Mouse (Mus musculus): Measurements from ENCODE around the gene Gnb3. TPM values are rescaled to one million over a fixed set of nuclear protein-coding genes. Genes with fewer than 3 reads are reported as not detected.
"Not testable (repeated sequence)": the region's sequence is repeated elsewhere in the genome, so short reads cannot be mapped to it uniquely, and the experiment has no call there.

Gene Gnb3
- total and polyA plus RNA-seq, 2 experiments from 2014 or later, result 0.66 to 1.1 TPM

DNA sequence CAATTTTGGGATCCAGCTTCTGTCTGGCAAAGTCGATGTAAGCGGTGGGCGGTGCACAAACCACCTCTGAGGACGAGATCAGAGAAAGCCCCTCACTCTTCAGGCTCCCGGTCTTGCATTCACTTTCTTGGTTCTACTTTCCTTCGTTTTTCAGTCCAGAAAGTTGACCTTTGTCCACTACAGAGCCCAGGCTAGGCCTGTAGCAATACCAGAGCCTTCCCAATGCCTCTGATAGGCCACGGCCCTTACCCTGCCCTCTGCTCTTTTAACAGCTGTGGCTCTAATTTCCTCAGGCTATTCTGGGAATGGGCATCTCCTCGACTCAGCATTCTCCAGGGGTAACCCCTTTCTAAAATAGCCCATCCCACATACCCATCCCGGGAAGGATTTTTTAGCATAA, 27.2 kb downstream of the Gnb3 start:
- H3K27ac ChIP-seq (ENCODE audit: low read depth, low read length), result peak overlapping the region; percentile 74
- TF ChIP-seq CTCF (IDR thresholded peaks at IDR 0.05), result no peak
- 17% methylated on average over 9 of the region's 9 CpGs for WGBS

DNA sequence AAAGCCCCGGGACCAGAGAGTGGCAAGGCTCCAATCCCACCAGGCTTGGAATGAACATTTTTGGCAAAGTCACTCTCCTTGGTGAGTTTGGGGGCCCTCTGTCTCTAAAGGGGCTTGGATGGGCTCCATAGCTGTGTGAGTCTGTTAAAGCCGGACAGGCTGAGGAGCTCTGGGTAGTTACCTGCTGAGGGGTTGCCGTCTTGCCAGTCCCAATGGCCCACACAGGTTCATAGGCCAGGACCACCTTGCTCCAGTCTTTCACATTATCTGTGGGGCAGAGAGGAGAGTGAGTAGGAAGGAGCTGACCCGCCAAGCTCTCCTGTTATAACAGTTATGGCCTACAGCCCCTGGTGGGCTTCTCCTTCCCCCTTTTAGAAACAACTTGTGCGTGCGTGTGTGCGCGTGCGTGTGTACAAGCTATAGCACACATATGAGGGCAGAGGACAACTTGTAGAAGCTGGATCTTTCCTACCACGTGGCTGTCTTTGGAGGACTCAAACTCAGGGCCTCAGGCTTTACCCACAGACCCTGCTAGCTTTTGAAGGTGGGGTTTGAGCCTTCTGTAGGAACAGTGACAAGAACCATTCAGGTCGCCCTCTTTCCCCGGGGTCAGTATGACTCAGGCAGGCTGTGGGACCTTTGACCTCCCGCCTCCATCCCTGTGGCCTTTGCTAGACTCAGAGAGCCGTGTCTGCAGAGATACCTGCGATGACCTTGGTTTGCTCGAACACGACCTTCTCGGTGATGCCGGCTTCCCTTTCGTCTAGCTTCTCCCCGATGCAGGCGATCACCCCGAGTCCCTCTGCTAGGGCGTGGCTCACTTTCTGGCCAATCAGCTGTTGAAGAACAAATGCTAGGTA, 28.1 kb downstream of the Gnb3 start:
- peaks cover 14% of the 10 kb centered on the region for H3K4me1 ChIP-seq (ENCODE audit: insufficient read depth, low read length)
- peak overlapping the region; percentile 87 for H3K4me2 ChIP-seq (ENCODE audit: low read depth, low read length, poor library complexity, severe bottlenecking)
- WGBS, result 88% methylated on average over 24 of the region's 24 CpGs
- ATAC-seq (ENCODE audit: low FRiP score), result no peak
- H3K27me3 ChIP-seq (ENCODE audit: insufficient read depth, low read length), result no peaks in the 10 kb centered on the region
- peaks cover 25% of the 10 kb centered on the region; the same call in 1 of the 2 replicates for H3K36me3 ChIP-seq (ENCODE audit: insufficient read depth, low read length)
- TF ChIP-seq CTCF (IDR thresholded peaks at IDR 0.05), result no peak
- no peak overlapping the region for H3K27ac ChIP-seq (ENCODE audit: low read depth, low read length)
- H3K9me3 ChIP-seq (ENCODE audit: low read length), result no peaks in the 10 kb centered on the region
- H3K4me3 ChIP-seq (ENCODE audit: low read depth, low read length), result peak overlapping the region; percentile 61; the same call in 1 of the 2 replicates
- DNase-seq (ENCODE audit: low spot score), result no peak
- no peak overlapping the region for H3K9ac ChIP-seq (replicated peaks; ENCODE audit: low read length, poor library complexity, severe bottlenecking)

More for the DNA sequence above, 27.2 kb downstream of the Gnb3 start:
- Histone ChIP-seq H3K4me1 (ENCODE audit: insufficient read depth, low read length) (peaks cover 14% of the 10 kb centered on the region), H3K27me3 (ENCODE audit: insufficient read depth, low read length) (no peaks in the 10 kb centered on the region), H3K4me2 (ENCODE audit: low read depth, low read length, poor library complexity, severe bottlenecking) (peak overlapping the region; percentile 87), H3K36me3 (ENCODE audit: insufficient read depth, low read length) (peaks cover 34% of the 10 kb centered on the region), H3K9me3 (ENCODE audit: low read length) (no peaks in the 10 kb centered on the region), H3K9ac (replicated peaks; ENCODE audit: low read length, poor library complexity, severe bottlenecking) (peak overlapping the region; percentile 71), H3K4me3 (ENCODE audit: low read depth, low read length) (peak overlapping the region; percentile 61)
- DNase-seq (ENCODE audit: low spot score), result no peak
- ATAC-seq (ENCODE audit: low FRiP score), result no peak

DNA sequence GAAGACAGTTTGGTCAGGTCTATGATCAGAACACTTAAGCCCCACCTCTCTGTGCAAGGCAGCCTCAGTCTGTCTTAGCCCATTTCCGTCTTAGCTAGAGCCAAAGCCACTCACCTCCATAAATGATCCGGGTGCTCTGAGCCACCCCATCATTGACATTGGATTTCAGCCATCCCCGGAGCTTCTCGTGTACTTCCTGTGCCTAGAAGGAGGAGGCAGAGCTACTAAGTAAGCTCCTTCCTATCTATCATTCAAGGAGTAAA, 28.7 kb downstream of the Gnb3 start:
- H3K27me3 ChIP-seq (ENCODE audit: insufficient read depth, low read length), result no peaks in the 10 kb centered on the region
- DNase-seq (ENCODE audit: low spot score) (no peak), ATAC-seq (ENCODE audit: low FRiP score) (no peak)
- H3K9me3 ChIP-seq (ENCODE audit: low read length), result no peaks in the 10 kb centered on the region
- peaks cover 19% of the 10 kb centered on the region; the same call in 1 of the 2 replicates for H3K36me3 ChIP-seq (ENCODE audit: insufficient read depth, low read length)
- peaks cover 14% of the 10 kb centered on the region for H3K4me1 ChIP-seq (ENCODE audit: insufficient read depth, low read length)
- TF ChIP-seq CTCF (IDR thresholded peaks at IDR 0.05), result no peak
- 88% methylated on average over 4 of the region's 4 CpGs for WGBS
- H3K4me3 ChIP-seq (ENCODE audit: low read depth, low read length), result no peak overlapping the region
- H3K9ac ChIP-seq (replicated peaks; ENCODE audit: low read length, poor library complexity, severe bottlenecking), result no peak overlapping the region
- no peak overlapping the region for H3K4me2 ChIP-seq (ENCODE audit: low read depth, low read length, poor library complexity, severe bottlenecking)
- no peak overlapping the region for H3K27ac ChIP-seq (ENCODE audit: low read depth, low read length)

DNA sequence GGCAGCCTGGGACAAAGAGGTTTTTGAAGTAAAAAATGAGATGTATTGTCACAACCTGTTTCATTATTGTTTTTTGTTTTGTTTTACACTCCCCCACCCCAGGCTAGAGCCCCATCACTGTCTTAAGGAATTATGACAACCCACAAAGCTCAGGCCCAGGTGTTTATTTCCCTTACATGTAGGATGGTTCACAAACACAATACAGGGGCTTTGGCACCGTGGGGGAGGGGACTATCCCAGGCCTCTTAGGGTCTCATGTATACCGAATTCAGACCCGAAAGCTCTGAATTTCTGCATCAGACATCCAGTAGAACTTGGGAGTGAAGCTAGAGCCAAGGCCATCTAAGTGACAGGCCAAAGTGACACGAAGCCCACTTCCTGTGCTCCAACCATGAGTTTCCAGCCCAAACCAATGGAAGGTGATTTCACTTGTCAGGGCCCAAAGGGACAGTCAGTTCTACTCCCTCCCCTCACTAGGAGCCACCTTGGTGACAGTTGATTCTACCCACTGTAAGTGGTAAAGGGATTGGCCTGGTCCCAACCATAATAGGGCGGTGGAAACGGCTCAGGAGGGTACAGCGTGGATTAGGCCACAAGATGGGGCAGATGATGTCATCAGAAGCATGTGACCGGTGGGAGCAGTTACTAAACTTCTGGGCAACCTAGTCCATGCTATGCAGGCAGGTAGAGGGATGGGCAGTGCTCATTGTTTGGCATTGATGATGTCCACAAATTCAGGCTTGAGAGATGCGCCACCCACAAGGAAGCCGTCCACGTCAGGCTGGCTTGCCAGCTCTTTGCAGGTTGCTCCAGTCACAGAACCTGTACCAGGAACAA, 29.3 kb downstream of the Gnb3 start:
- DNase-seq (ENCODE audit: low spot score); H3K4me3 ChIP-seq (ENCODE audit: low read depth, low read length); H3K9me3 ChIP-seq (ENCODE audit: low read length); H3K27ac ChIP-seq (ENCODE audit: low read depth, low read length); H3K9ac ChIP-seq (replicated peaks; ENCODE audit: low read length, poor library complexity, severe bottlenecking); H3K27me3 ChIP-seq (ENCODE audit: insufficient read depth, low read length); ATAC-seq (ENCODE audit: low FRiP score); H3K4me2 ChIP-seq (ENCODE audit: low read depth, low read length, poor library complexity, severe bottlenecking): not testable (repeated sequence)
- Histone ChIP-seq H3K36me3 (ENCODE audit: insufficient read depth, low read length) (0 out of 2 replicates have a peak, but pooled peaks cover 15% of the 10 kb centered on the region), H3K4me1 (ENCODE audit: insufficient read depth, low read length) (peaks cover 14% of the 10 kb centered on the region)
- 82% methylated on average over 11 of the region's 11 CpGs for WGBS

DNA sequence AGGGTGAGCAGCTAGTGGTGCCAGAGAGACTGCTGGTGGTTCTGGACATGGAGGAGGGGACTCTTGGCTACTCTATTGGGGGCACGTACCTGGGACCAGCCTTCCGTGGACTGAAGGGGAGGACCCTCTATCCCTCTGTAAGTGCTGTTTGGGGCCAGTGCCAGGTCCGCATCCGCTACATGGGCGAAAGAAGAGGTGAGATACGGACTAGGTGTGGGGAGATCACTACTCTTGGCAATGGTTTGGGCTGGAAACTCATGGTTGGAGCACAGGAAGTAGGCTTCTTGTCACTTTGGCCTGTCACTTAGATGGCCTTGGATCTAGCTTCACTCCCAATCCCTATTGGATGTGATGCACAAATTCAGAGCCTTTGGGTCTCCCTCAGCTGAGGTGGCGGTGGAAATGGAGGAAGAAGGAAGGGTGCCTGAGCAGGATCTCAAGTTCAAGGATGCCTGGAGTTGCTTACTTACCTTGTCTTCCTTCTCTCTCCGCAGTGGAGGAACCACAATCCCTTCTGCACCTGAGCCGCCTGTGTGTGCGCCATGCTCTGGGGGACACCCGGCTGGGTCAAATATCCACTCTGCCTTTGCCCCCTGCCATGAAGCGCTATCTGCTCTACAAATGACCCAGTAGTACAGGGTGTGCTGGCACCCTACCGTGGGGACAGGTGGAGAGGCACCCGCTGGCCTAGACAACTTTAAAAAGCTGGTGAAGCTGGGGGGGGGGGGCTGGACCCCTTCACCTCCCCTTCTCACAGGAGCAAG, 30.1 kb downstream of the Gnb3 start:
- DNase-seq (ENCODE audit: low spot score), result no peak

More for the DNA sequence above, 30.1 kb downstream of the Gnb3 start:
- no peaks in the 10 kb centered on the region for H3K27me3 ChIP-seq (ENCODE audit: insufficient read depth, low read length)
- peak overlapping the region; percentile 69 for H3K4me2 ChIP-seq (ENCODE audit: low read depth, low read length, poor library complexity, severe bottlenecking)
- no peak overlapping the region for H3K27ac ChIP-seq (ENCODE audit: low read depth, low read length)
- H3K9ac ChIP-seq (replicated peaks; ENCODE audit: low read length, poor library complexity, severe bottlenecking), result peak overlapping the region; percentile 54
- peak overlapping the region; percentile 43 for H3K4me3 ChIP-seq (ENCODE audit: low read depth, low read length)
- no peak for ATAC-seq (ENCODE audit: low FRiP score)
- H3K9me3 ChIP-seq (ENCODE audit: low read length), result no peaks in the 10 kb centered on the region
- WGBS, result 46% methylated on average over 14 of the region's 14 CpGs
- H3K36me3 ChIP-seq (ENCODE audit: insufficient read depth, low read length), result 0 out of 2 replicates have a peak, but pooled peaks cover 10% of the 10 kb centered on the region
- peaks cover 14% of the 10 kb centered on the region for H3K4me1 ChIP-seq (ENCODE audit: insufficient read depth, low read length)
- TF ChIP-seq CTCF (IDR thresholded peaks at IDR 0.05), result no peak
